ENCODE assay signal across 9 mouse cellular contexts in the genomic region with DNA sequence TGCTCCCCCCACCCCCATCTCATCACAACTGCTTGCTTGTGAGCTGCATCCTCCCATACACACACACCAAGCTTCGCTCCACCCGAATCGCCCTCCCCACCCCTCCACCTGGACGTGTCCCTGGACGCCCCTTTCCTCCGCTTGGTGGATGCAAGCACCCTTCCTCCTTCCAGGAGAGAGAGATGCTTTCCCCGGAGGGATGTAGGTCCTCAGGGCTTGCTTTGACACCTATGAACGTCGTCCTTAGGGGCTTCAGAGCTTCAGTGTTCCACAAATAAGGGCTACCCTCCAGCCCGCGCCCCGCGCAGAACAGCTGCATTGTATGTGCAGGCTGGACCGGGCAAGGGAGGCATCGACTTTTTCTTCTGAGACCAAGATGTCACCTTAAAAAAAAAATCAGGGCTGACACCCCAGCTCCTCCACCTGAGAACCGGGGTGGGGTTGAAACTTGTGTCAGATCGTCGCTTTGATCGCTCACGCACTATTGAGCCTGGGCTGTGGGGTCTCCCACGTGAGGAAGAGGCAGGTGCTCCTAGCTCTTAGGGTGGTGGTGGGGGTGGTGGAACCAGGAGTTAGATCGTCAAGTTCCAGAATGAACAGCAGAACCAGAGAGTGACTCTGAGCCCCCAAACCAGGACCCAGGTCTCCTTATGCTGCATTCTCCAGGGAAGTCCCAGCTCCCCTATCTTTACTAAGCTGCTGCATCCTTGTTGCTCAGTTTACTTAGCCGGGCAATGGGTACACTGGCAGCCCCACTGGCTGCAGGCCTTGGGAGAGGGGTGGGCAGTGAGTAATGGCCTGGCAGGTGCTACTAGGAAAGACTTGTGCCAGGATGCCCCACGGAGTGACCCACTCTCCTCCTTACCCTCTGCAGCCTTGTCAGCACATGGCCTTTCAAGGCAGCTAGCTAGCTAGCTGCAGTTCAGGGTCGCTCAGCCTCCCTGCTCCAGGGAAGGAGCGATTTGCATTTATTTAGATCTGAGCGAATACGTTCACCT. TPM values are rescaled to one million over a fixed set of nuclear protein-coding genes. Genes with fewer than 3 reads are reported as not detected.
A peak's percentile ranks its signal among the peaks of the same experiment; 100 is the strongest.
DNase-seq lines count a peak whose midpoint lies in the region; ATAC-seq and TF ChIP-seq lines count a peak whose summit lies in the region.
"Had no signal": no experiment of that assay in that cellular context is flagged by ENCODE, and none has a peak within 500 bp of the region (broad histone marks: within the 10 kb centered on the region; RNA-seq: fewer than 3 reads in every experiment).

No protein-coding gene starts in this region.

- TF ChIP-seq CTCF in E14TG2a.4 (conservative IDR thresholded peaks at IDR 0.05; ENCODE audit: low read length): no peak
- no peak for TF ChIP-seq CTCF in heart, adult 2 months (IDR thresholded peaks at IDR 0.05)

- no peak for TF ChIP-seq EP300 in heart, adult 2 months (IDR thresholded peaks at IDR 0.05; ENCODE audit: insufficient read depth, low read depth, low read length)

- no peak for DNase-seq in heart, postnatal 14 days
- DNase-seq in forebrain, embryonic 11.5 days (ENCODE audit: low spot score): no peak
- no peak for DNase-seq in limb, embryonic 14.5 days (ENCODE audit: low spot score)
- no peak for DNase-seq in T-cell, adult 2 months (ENCODE audit: low spot score)
- no peak for DNase-seq in heart, adult 2 months

- no peaks in the 10 kb centered on the region for H3K36me3 ChIP-seq in heart, embryonic 11.5 days (ENCODE audit: control insufficient read depth, insufficient read depth, low read length)
- H3K36me3 ChIP-seq in E14TG2a.4 (ENCODE audit: insufficient read depth, low read length): no peaks in the 10 kb centered on the region
- H3K36me3 ChIP-seq in forebrain, embryonic 11.5 days (ENCODE audit: control insufficient read depth, insufficient read depth, low read length): no peaks in the 10 kb centered on the region
- H3K36me3 ChIP-seq in limb, embryonic 14.5 days (ENCODE audit: control insufficient read depth, insufficient read depth, low read length): no peaks in the 10 kb centered on the region
- no peaks in the 10 kb centered on the region for H3K36me3 ChIP-seq in heart, adult 2 months (ENCODE audit: control insufficient read depth, insufficient read depth, low read length)

- ATAC-seq in heart, embryonic 11.5 days (replicated peaks; ENCODE audit: insufficient number of reproducible peaks, low FRiP score, low TSS enrichment): no peak
- ATAC-seq in forebrain, embryonic 11.5 days (replicated peaks; ENCODE audit: low FRiP score): peak; percentile 20
- no peak for ATAC-seq in limb, embryonic 14.5 days (ENCODE audit: low FRiP score, low read depth)
- no peak for ATAC-seq in activated CD4-positive, CD25-positive, alpha-beta regulatory T cell, adult 4 months

- 9% methylated on average over 28 of the region's 28 CpGs for WGBS in heart, embryonic 11.5 days (ENCODE audit: insufficient replicate concordance)
- 9% methylated on average over 28 of the region's 28 CpGs for WGBS in forebrain, embryonic 11.5 days
- 8% methylated on average over 28 of the region's 28 CpGs for WGBS in limb, embryonic 14.5 days
- 13% methylated on average over 28 of the region's 28 CpGs for WGBS in heart, adult 2 months

- intact Hi-C loops in heart, postnatal 14 days (cut with DNase I): loop anchor here (2.0 kb wide), 1 partner anchor 375 kb away; no protein-coding TSS in a partner anchor
- intact Hi-C loops in heart, adult 2 months (cut with DNase I): loop anchor here (10.0 kb wide), 1 partner anchor 373 kb away; no protein-coding TSS in a partner anchor

- no peaks in the 10 kb centered on the region for H3K79me2 ChIP-seq in heart, adult 2 months (replicated peaks; ENCODE audit: control insufficient read depth, insufficient read depth, low read length)

- H3K9ac ChIP-seq in heart, embryonic 11.5 days (ENCODE audit: low read depth, low read length): no peak overlapping the region
- H3K9ac ChIP-seq in forebrain, embryonic 11.5 days (ENCODE audit: low read length): no peak overlapping the region; the same call in 1 of the 2 replicates
- no peak overlapping the region for H3K9ac ChIP-seq in limb, embryonic 14.5 days (ENCODE audit: low read depth, low read length, severe bottlenecking)
- no peak overlapping the region for H3K9ac ChIP-seq in heart, adult 2 months (ENCODE audit: low read depth, low read length)

- peaks cover 90% of the 10 kb centered on the region for H3K27me3 ChIP-seq in heart, embryonic 11.5 days (ENCODE audit: control insufficient read depth, insufficient read depth, low read length)
- peaks cover 76% of the 10 kb centered on the region for H3K27me3 ChIP-seq in E14TG2a.4 (ENCODE audit: insufficient read depth, low read length)
- H3K27me3 ChIP-seq in forebrain, embryonic 11.5 days (ENCODE audit: control insufficient read depth, insufficient read depth, low read length): peaks cover 61% of the 10 kb centered on the region
- H3K27me3 ChIP-seq in limb, embryonic 14.5 days (ENCODE audit: control insufficient read depth, insufficient read depth, low read length): peaks cover 82% of the 10 kb centered on the region
- peaks cover 17% of the 10 kb centered on the region for H3K27me3 ChIP-seq in heart, adult 2 months (ENCODE audit: control insufficient read depth, insufficient read depth, low read length)

- no peaks in the 10 kb centered on the region for H3K9me3 ChIP-seq in heart, embryonic 11.5 days (replicated peaks; ENCODE audit: control insufficient read depth, low read length)
- no peaks in the 10 kb centered on the region for H3K9me3 ChIP-seq in E14TG2a.4 (ENCODE audit: low read length)
- H3K9me3 ChIP-seq in forebrain, embryonic 11.5 days (ENCODE audit: control insufficient read depth, low read length): no peaks in the 10 kb centered on the region
- H3K9me3 ChIP-seq in limb, embryonic 14.5 days (ENCODE audit: control insufficient read depth, low read length): no peaks in the 10 kb centered on the region

- no peak for TF ChIP-seq POLR2A in limb, embryonic 14.5 days (IDR thresholded peaks at IDR 0.05; ENCODE audit: borderline replicate concordance, extremely low read depth, insufficient read depth, insufficient read length)
- no peak for TF ChIP-seq POLR2A in heart, adult 2 months (IDR thresholded peaks at IDR 0.05; ENCODE audit: insufficient read depth, low read depth, low read length)

- H3K4me1 ChIP-seq in heart, embryonic 11.5 days (ENCODE audit: control insufficient read depth, insufficient read depth, low read length): peaks cover 5% of the 10 kb centered on the region
- peaks cover 66% of the 10 kb centered on the region for H3K4me1 ChIP-seq in E14TG2a.4 (replicated peaks; ENCODE audit: low read depth, low read length)
- H3K4me1 ChIP-seq in forebrain, embryonic 11.5 days (replicated peaks; ENCODE audit: control insufficient read depth, insufficient read depth, low read length): peaks cover 21% of the 10 kb centered on the region
- no peaks in the 10 kb centered on the region for H3K4me1 ChIP-seq in limb, embryonic 14.5 days (ENCODE audit: control insufficient read depth, insufficient read depth, low read length)
- no peaks in the 10 kb centered on the region for H3K4me1 ChIP-seq in heart, adult 2 months (ENCODE audit: control insufficient read depth, insufficient read depth, low read length)

- peak overlapping the region; percentile 31; the same call in 1 of the 2 replicates for H3K4me3 ChIP-seq in heart, embryonic 11.5 days (ENCODE audit: low read depth, low read length)
- H3K4me3 ChIP-seq in E14TG2a.4 (replicated peaks; ENCODE audit: low read length): peak overlapping the region; percentile 57
- peak overlapping the region; percentile 50 for H3K4me3 ChIP-seq in forebrain, embryonic 11.5 days (ENCODE audit: low read depth, low read length)
- H3K4me3 ChIP-seq in limb, embryonic 14.5 days (replicated peaks; ENCODE audit: low read length): peak overlapping the region; percentile 26
- no peak overlapping the region for H3K4me3 ChIP-seq in heart, adult 2 months

- peak overlapping the region; percentile 64 for H3K4me2 ChIP-seq in heart, embryonic 11.5 days
- peak overlapping the region; percentile 94 for H3K4me2 ChIP-seq in forebrain, embryonic 11.5 days (ENCODE audit: low read depth, low read length, severe bottlenecking)
- peak overlapping the region; percentile 44; the same call in 1 of the 2 replicates for H3K4me2 ChIP-seq in limb, embryonic 14.5 days (replicated peaks; ENCODE audit: low read depth, low read length, severe bottlenecking)

- H3K27ac ChIP-seq in heart, embryonic 11.5 days (ENCODE audit: low read depth, low read length): no peak overlapping the region
- H3K27ac ChIP-seq in forebrain, embryonic 11.5 days (ENCODE audit: low read depth, low read length): no peak overlapping the region
- H3K27ac ChIP-seq in limb, embryonic 14.5 days (replicated peaks; ENCODE audit: low read depth, low read length): no peak overlapping the region
- H3K27ac ChIP-seq in heart, adult 2 months: no peak overlapping the region

RNA-seq across cellular contexts. Expression of a gene that starts 0.7 kb away (rescaled TPM):
- 0.11 and 0.39 TPM in 2 replicates for polyA plus RNA-seq in heart, embryonic 11.5 days (2014; fragmentation: Nextera tagmentation; extraction: Ambion mirVana)
- total RNA-seq in heart, postnatal 14 days (2021): under 1 TPM in 1 of 2 experiments, not detected in 1; 0.31 TPM
- 12.7 and 13.3 TPM in 2 replicates for polyA plus RNA-seq in forebrain, embryonic 11.5 days (2014; fragmentation: Nextera tagmentation; extraction: Ambion mirVana)
- polyA plus RNA-seq in limb, embryonic 14.5 days (2012; rRNA removed): 0.26 and 0.55 TPM in 2 replicates
- polyA plus RNA-seq in limb, embryonic 14.5 days (2014; fragmentation: Nextera tagmentation; extraction: Ambion mirVana): 0.45 and 0.65 TPM in 2 replicates
- not detected for polyA plus RNA-seq in activated CD4-positive, CD25-positive, alpha-beta regulatory T cell, adult 4 months (2017; shearing (Covaris generic))
- total RNA-seq in heart, adult 2 months (2021): under 1 TPM; 0.14 to 0.16 TPM
- polyA plus RNA-seq in heart, adult 2 months (2012; rRNA removed): 0.32 and 0.76 TPM in 2 replicates
- total RNA-seq: megakaryocyte-erythroid progenitor cell, adult 5-6 weeks had no signal

Comparison
In these comparisons a context has a peak if more than half of its experiments do, and no peak if none do; other contexts are left out.
1. H3K4me2 ChIP-seq: peak in every context shown above with its lines; median percentile 94 in forebrain, embryonic 11.5 days; 64 in heart, embryonic 11.5 days; 44 in limb, embryonic 14.5 days.